Mouse (Mus musculus): ENCODE data around the gene Slc35f4. TPM values are rescaled to one million over a fixed set of nuclear protein-coding genes. Genes with fewer than 3 reads are reported as not detected.

Slc35f4 gene
- polyA plus RNA-seq (2016; fragmentation: Nextera tagmentation; extraction: Ambion mirVana): 0.07 TPM in 1 of 2 replicates, not detected in the other

DNA sequence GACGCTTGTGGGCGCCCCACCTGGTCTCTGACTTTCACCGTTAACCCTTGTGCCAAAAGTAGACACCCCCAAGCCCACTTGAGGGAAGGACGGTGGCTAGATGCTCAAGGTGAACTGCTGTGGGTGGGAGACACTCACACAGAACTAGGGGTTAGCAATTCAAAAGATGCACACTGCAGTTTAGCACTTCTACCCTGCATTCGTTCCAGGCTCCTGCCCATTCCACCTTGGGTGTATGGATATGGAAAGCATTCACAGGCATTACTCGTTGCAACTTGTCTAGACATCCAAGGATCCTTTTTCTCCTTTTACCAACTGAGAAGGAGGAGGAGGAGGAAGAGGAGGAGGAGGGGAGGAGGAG is at the start of gene Slc35f4:
TSS of gene Slc35f4 (minus strand) at position 116 of the 361 bp plus-strand sequence.
- Histone ChIP-seq H3K4me3 (peak within 1 kb of the TSS; percentile 54), H3K27me3 (replicated peaks; ENCODE audit: low read depth, poor library complexity, severe bottlenecking) (peaks cover 19% of the 10 kb centered on the region), H3K36me3 (replicated peaks) (no peaks in the 10 kb centered on the region), H3K9me3 (no peaks in the 10 kb centered on the region), H3K4me1 (peaks cover 8% of the 10 kb centered on the region), H3K27ac (replicated peaks) (no peak within 1 kb of the TSS)
- WGBS: 16% methylated on average over 6 of the region's 6 CpGs
- no peak for DNase-seq (ENCODE audit: low spot score)

GRCm38 (mm10) chr14:49568369-49568768 is 42.5 kb upstream of the Slc35f4 start:
- H3K27me3 ChIP-seq (replicated peaks; ENCODE audit: low read depth, poor library complexity, severe bottlenecking): no peaks in the 10 kb centered on the region
- no peak for DNase-seq (ENCODE audit: low spot score)
- no peaks in the 10 kb centered on the region for H3K36me3 ChIP-seq (replicated peaks)
- H3K9me3 ChIP-seq: no peaks in the 10 kb centered on the region
- H3K27ac ChIP-seq (replicated peaks): no peak overlapping the region
- no peaks in the 10 kb centered on the region for H3K4me1 ChIP-seq
- no peak overlapping the region for H3K4me3 ChIP-seq

DNA sequence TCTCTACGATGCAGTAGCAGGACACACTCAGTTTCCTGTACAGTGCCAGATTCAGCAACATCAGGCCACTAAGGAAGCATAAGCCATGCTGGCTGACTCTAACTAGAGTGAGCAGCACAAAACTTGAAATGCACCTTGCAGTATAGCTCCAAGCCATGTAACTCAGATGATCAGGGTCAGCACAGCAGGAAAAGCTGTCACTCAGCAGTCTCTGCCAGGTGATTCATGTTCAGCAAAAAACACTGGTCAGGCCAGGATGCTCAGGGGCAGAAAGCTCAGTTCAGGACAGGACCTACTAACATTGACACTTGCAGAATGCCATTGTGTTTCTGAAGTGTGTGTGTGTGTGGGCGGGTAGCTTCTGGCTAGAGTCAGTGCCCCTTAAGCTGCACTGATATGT is 34.9 kb upstream of the Slc35f4 start:
- no peak for DNase-seq (ENCODE audit: low spot score)
- 81% methylated on average over 2 of the region's 2 CpGs for WGBS
- Histone ChIP-seq H3K27me3 (replicated peaks; ENCODE audit: low read depth, poor library complexity, severe bottlenecking) (no peaks in the 10 kb centered on the region), H3K27ac (replicated peaks) (no peak overlapping the region), H3K4me3 (no peak overlapping the region), H3K4me1 (0 out of 2 replicates have a peak, but pooled peaks cover 3% of the 10 kb centered on the region), H3K36me3 (replicated peaks) (no peaks in the 10 kb centered on the region), H3K9me3 (no peaks in the 10 kb centered on the region)

DNA sequence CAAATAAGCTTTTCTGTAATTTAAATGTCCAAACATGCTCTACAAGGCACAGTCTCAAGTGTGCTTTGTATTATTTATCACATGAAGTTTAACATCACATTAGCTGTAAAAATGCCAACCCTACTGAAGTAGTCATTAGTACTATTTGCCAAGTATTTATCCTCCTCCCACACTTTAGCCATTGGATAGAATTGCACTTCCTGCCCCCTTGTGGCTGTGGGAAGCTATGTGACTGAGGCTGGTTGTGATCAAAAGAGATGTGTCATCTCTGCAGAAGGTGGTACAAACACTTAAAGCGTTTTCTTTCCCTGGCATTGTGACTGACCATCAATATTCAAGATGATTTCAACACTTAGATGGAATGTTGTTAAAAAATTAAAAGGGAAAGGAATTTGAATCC is 14.3 kb upstream of the Slc35f4 start:
- no peak overlapping the region for H3K27ac ChIP-seq (replicated peaks)
- no peaks in the 10 kb centered on the region for H3K9me3 ChIP-seq
- H3K4me3 ChIP-seq: no peak overlapping the region
- H3K27me3 ChIP-seq (replicated peaks; ENCODE audit: low read depth, poor library complexity, severe bottlenecking): no peaks in the 10 kb centered on the region
- H3K36me3 ChIP-seq (replicated peaks): no peaks in the 10 kb centered on the region
- WGBS: 47% methylated on average over 1 of the region's 1 CpGs
- H3K4me1 ChIP-seq: no peaks in the 10 kb centered on the region
- peak; percentile 12 for DNase-seq (ENCODE audit: low spot score)

- under 1% methylated on average over 63 of the region's 63 CpGs for WGBS
- DNase-seq (ENCODE audit: low spot score): peak; percentile 89
- H3K4me1 ChIP-seq: peaks cover 8% of the 10 kb centered on the region
- H3K9me3 ChIP-seq: no peaks in the 10 kb centered on the region
- H3K27ac ChIP-seq (replicated peaks): no peak overlapping the region
- peaks cover 19% of the 10 kb centered on the region for H3K27me3 ChIP-seq (replicated peaks; ENCODE audit: low read depth, poor library complexity, severe bottlenecking)
- no peaks in the 10 kb centered on the region for H3K36me3 ChIP-seq (replicated peaks)
- peak overlapping the region; percentile 54 for H3K4me3 ChIP-seq
Measured at GRCm38 (mm10) chr14:49525176-49525930, 493 bp downstream of the Slc35f4 start.

DNA sequence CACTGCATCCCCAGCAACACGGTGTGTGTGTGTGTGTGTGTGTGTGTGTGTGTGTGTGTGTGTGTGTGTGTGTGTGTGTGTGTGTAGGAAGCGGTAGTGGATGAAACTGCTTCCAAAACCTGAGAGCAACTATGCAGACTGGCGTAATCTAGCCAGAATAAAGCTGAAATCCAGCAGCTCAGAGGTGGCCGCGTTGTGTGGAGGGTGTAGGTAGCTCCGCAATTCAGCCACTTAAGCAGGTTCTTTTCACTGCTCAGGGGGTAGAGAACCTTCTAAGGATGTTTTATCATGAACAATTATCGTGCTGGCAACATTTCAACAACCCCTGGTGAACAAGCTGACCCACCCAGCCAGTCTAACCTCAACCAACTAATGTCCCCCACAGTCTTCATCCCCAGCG is 1.2 kb downstream of the Slc35f4 start:
- WGBS: 68% methylated on average over 8 of the region's 8 CpGs

GRCm38 (mm10) chr14:49515096-49515665 is 10.7 kb downstream of the Slc35f4 start:
- Histone ChIP-seq H3K36me3 (replicated peaks) (no peaks in the 10 kb centered on the region), H3K4me3 (no peak overlapping the region), H3K27ac (replicated peaks) (no peak overlapping the region), H3K4me1 (no peaks in the 10 kb centered on the region), H3K9me3 (no peaks in the 10 kb centered on the region), H3K27me3 (replicated peaks; ENCODE audit: low read depth, poor library complexity, severe bottlenecking) (no peaks in the 10 kb centered on the region)
- WGBS: 81% methylated on average over 2 of the region's 2 CpGs
- no peak for DNase-seq (ENCODE audit: low spot score)

More for the DNA sequence above, 1.2 kb downstream of the Slc35f4 start:
- Histone ChIP-seq H3K27me3 (replicated peaks; ENCODE audit: low read depth, poor library complexity, severe bottlenecking) (peaks cover 19% of the 10 kb centered on the region), H3K36me3 (replicated peaks) (no peaks in the 10 kb centered on the region), H3K27ac (replicated peaks) (no peak overlapping the region), H3K9me3 (no peaks in the 10 kb centered on the region), H3K4me1 (peaks cover 8% of the 10 kb centered on the region), H3K4me3 (no peak overlapping the region)
- DNase-seq (ENCODE audit: low spot score): no peak

- Histone ChIP-seq H3K27ac (replicated peaks) (no peak overlapping the region), H3K4me3 (no peak overlapping the region), H3K36me3 (replicated peaks) (no peaks in the 10 kb centered on the region), H3K4me1 (no peaks in the 10 kb centered on the region), H3K9me3 (no peaks in the 10 kb centered on the region), H3K27me3 (replicated peaks; ENCODE audit: low read depth, poor library complexity, severe bottlenecking) (no peaks in the 10 kb centered on the region)
- DNase-seq (ENCODE audit: low spot score): no peak
- WGBS: 78% methylated on average over 2 of the region's 2 CpGs
Measured at GRCm38 (mm10) chr14:49514137-49514536, 11.7 kb downstream of the Slc35f4 start.

DNA sequence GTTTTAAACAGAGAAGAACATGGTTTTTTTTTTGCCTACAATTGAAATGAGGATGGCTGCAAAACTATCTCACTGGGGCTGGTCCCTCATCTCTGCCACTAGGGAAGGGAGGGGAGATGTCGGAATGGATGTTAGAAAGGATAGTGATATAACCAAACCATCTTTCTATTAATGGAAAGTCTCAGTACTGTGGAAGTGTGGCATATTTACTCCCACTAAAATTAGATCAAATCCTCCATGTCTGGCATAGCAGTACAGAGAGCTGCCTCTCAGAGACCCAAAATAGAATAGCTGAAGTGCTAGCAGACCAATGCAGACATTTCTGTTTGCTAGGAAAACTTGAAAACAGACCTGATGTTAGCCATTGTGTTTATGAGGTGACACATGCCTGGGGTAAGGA is 30.7 kb downstream of the Slc35f4 start:
- H3K27ac ChIP-seq (replicated peaks): no peak overlapping the region
- H3K36me3 ChIP-seq (replicated peaks): no peaks in the 10 kb centered on the region
- WGBS: 97% methylated on average over 1 of the region's 1 CpGs
- no peak for DNase-seq (ENCODE audit: low spot score)
- no peaks in the 10 kb centered on the region for H3K27me3 ChIP-seq (replicated peaks; ENCODE audit: low read depth, poor library complexity, severe bottlenecking)
- H3K4me3 ChIP-seq: no peak overlapping the region
- no peaks in the 10 kb centered on the region for H3K9me3 ChIP-seq
- no peaks in the 10 kb centered on the region for H3K4me1 ChIP-seq

DNA sequence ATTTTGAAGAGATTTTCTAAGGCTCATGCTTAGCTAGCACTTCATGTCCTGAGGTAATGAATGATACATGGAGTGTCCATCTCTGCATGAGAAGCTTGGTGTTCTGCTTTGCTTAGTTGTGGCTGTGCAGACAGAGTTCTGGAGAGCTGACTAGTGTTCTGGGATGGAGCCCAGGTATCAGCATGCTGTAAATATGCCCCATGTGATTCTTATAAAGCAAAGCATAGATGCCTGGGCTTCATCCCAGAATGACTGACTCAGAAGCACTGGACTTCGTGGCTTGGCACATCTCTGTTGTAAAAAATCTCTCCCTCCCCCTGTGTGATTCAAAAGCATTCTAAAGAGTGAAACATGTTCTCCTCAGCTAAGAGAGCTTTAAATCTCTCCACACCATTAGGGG is 32.1 kb downstream of the Slc35f4 start:
- Histone ChIP-seq H3K4me3 (no peak overlapping the region), H3K9me3 (no peaks in the 10 kb centered on the region), H3K27me3 (replicated peaks; ENCODE audit: low read depth, poor library complexity, severe bottlenecking) (no peaks in the 10 kb centered on the region), H3K4me1 (no peaks in the 10 kb centered on the region), H3K27ac (replicated peaks) (no peak overlapping the region), H3K36me3 (replicated peaks) (no peaks in the 10 kb centered on the region)
- 77% methylated on average over 1 of the region's 1 CpGs for WGBS
- no peak for DNase-seq (ENCODE audit: low spot score)

- H3K36me3 ChIP-seq (replicated peaks): no peaks in the 10 kb centered on the region
- no peak overlapping the region for H3K27ac ChIP-seq (replicated peaks)
- WGBS: 80% methylated on average over 3 of the region's 3 CpGs
- H3K9me3 ChIP-seq: no peaks in the 10 kb centered on the region
- no peaks in the 10 kb centered on the region for H3K4me1 ChIP-seq
- no peak for DNase-seq (ENCODE audit: low spot score)
- H3K4me3 ChIP-seq: no peak overlapping the region
- no peaks in the 10 kb centered on the region for H3K27me3 ChIP-seq (replicated peaks; ENCODE audit: low read depth, poor library complexity, severe bottlenecking)
Measured at GRCm38 (mm10) chr14:49492506-49492905, 33.3 kb downstream of the Slc35f4 start.

DNA sequence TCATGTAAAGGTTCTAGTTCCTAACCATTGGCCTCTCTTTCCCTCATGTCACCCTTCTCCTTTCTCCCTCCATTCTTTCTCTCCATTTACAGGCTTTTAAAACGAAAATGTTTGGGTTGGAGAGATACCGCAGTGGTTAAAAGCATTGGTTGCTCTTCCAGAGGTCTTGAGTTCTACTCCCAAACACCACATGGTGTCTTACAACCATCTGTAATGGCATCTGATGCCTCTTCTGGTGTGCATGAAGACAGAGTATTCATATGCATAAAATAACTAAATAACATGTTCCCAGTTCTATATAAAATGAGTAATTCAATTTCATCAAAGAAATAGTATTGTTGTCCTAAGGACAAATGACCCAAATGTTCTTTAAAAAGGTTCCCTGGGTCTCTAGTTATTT is 49.2 kb downstream of the Slc35f4 start:
- Histone ChIP-seq H3K27me3 (replicated peaks; ENCODE audit: low read depth, poor library complexity, severe bottlenecking) (no peaks in the 10 kb centered on the region), H3K4me3 (no peak overlapping the region), H3K27ac (replicated peaks) (no peak overlapping the region), H3K36me3 (replicated peaks) (no peaks in the 10 kb centered on the region), H3K4me1 (no peaks in the 10 kb centered on the region), H3K9me3 (no peaks in the 10 kb centered on the region)
- no peak for DNase-seq (ENCODE audit: low spot score)
- WGBS: 79% methylated on average over 2 of the region's 2 CpGs

DNA sequence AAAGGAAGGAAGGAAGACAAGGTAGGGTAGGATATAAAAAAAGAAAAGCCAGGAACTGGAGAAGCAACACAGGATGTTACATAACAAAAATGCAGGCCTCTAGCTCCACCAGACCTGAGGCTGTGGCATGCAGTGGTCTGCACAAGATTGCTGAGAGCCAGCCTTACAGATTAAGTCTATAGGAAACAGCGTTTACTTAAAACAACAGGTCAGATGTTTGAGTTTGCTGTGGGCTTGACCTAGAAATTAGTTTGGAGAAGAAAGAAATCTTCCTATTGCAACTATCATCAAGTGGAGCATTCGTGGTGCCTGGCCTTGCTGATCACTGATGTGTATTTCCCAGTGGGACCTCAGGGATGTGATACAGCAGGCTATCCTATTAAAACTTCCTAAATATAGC is 64.1 kb downstream of the Slc35f4 start:
- no peaks in the 10 kb centered on the region for H3K27me3 ChIP-seq (replicated peaks; ENCODE audit: low read depth, poor library complexity, severe bottlenecking)
- no peak for DNase-seq (ENCODE audit: low spot score)
- no peak overlapping the region for H3K27ac ChIP-seq (replicated peaks)
- H3K4me1 ChIP-seq: no peaks in the 10 kb centered on the region
- H3K36me3 ChIP-seq (replicated peaks): no peaks in the 10 kb centered on the region
- no peaks in the 10 kb centered on the region for H3K9me3 ChIP-seq
- WGBS: 76% methylated on average over 2 of the region's 2 CpGs
- no peak overlapping the region for H3K4me3 ChIP-seq
